Mouse (Mus musculus) lung, postnatal 0 days (tissue): Measurements from ENCODE around the gene Brs3. TPM values are rescaled to one million over a fixed set of nuclear protein-coding genes. Genes with fewer than 3 reads are reported as not detected.

ENCODE experiments used
- ATAC-seq: fragments of 200-750 bp; cut with Nextera tagmentation; 2 replicates; pipeline ENCODE4 v1.8.0; 2017; ENCODE audit warnings: moderate library complexity
- DNase-seq: peaks from one replicate; pipeline ENCODE4 v3.0.0-alpha.2; 2016; ENCODE audit warnings: low spot score
- H3K27ac ChIP-seq: fragments of 300-500 bp; sonication (generic); 2 replicates; pipeline ENCODE4 v1.5.1; 2014; ENCODE audit warnings: antibody characterized with exemption, mild to moderate bottlenecking, low read length, mixed read lengths
- H3K27me3 ChIP-seq: fragments of 300-500 bp; sonication (generic); replicated peaks from 2 replicates; pipeline ENCODE4 v1.6.1; 2014; ENCODE audit warnings: low read length, mixed read lengths; ENCODE audit not compliant: insufficient read depth
- H3K36me3 ChIP-seq: fragments of 300-500 bp; sonication (generic); 2 replicates; pipeline ENCODE4 v1.6.1; 2014; ENCODE audit warnings: low read length, mixed read lengths; ENCODE audit not compliant: insufficient read depth
- H3K4me1 ChIP-seq: fragments of 300-500 bp; sonication (generic); 2 replicates; pipeline ENCODE4 v1.6.1; 2014; ENCODE audit warnings: antibody characterized with exemption, low read depth, low read length, mixed read lengths; ENCODE audit not compliant: insufficient read depth
- H3K4me2 ChIP-seq: fragments of 300-500 bp; sonication (generic); replicated peaks from 2 replicates; pipeline ENCODE4 v1.6.1; 2014; ENCODE audit warnings: low read depth, mild to moderate bottlenecking, low read length, moderate library complexity, mixed read lengths
- H3K4me3 ChIP-seq: fragments of 300-500 bp; sonication (generic); 2 replicates; pipeline ENCODE4 v1.5.1; 2014; ENCODE audit warnings: low read depth, low read length
- H3K9ac ChIP-seq: fragments of 300-500 bp; sonication (generic); replicated peaks from 2 replicates; pipeline ENCODE4 v1.6.1; 2014; ENCODE audit warnings: low read depth, mild to moderate bottlenecking
- H3K9me3 ChIP-seq: fragments of 300-500 bp; sonication (generic); 2 replicates; pipeline ENCODE4 v1.6.1; 2016; ENCODE audit warnings: low read length, mixed read lengths
- CTCF ChIP-seq: IDR thresholded peaks from 2 replicates; pipeline ENCODE4 v1.5.1; 2016; ENCODE audit warnings: antibody characterized with exemption, mild to moderate bottlenecking
- EP300 ChIP-seq: IDR thresholded peaks from 2 replicates; pipeline ENCODE4 v1.6.1; 2016; ENCODE audit warnings: antibody characterized with exemption, mild to moderate bottlenecking, control low read depth
- WGBS: fragments of 180-500 bp; shearing (Covaris S2); extraction: QIAGEN DNeasy Blood & Tissue Kit; methylation state at CpG from one replicate; pipeline ENCODE4 v1.1.7; 2014; 5-methylcytosine and 5-hydroxymethylcytosine counted together
- polyA plus RNA-seq: library from polyadenylated mRNA; unstranded; fragments of >200 nt; fragmentation: Nextera tagmentation; extraction: Ambion mirVana; gene quantifications from 2 replicates; pipeline ENCODE4 v1.2.1, GENCODE M21; 2015

Gene Brs3
- not detected in 2 replicates for polyA plus RNA-seq

DNA sequence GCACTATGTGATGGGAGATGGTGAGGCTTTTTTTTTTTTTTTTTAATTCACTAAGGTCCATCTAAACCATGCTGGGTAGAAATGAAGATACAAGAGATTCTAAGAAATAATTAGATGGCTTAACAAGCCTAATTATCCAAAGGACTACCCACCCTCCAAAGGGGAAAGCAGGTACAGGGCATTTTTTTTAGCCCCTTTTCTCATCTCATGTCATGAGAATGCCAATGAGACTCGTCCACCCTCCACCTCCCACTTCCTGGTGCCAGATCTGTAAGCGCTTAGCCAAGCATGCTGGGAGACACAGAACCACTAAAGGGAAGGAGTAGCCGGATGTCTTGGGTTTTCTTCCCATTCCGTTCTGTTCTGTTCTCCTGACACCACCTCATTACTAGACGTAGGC is at the start of gene Brs3:
Brs3 (plus strand) TSS at position 301 of the 400 bp plus-strand sequence.
- no peak within 1 kb of the TSS for H3K27ac ChIP-seq
- ATAC-seq = no peak
- H3K4me2 ChIP-seq = no peak within 1 kb of the TSS
- H3K9me3 ChIP-seq = no peaks in the 10 kb centered on the region
- no peak within 1 kb of the TSS for H3K9ac ChIP-seq
- no peaks in the 10 kb centered on the region for H3K36me3 ChIP-seq
- WGBS = 72% methylated on average over 5 of the region's 5 CpGs
- no peak for DNase-seq
- H3K4me3 ChIP-seq = no peak within 1 kb of the TSS
- TF ChIP-seq EP300 = no peak
- TF ChIP-seq CTCF = no peak
- no peaks in the 10 kb centered on the region for H3K27me3 ChIP-seq
- no peaks in the 10 kb centered on the region for H3K4me1 ChIP-seq

DNA sequence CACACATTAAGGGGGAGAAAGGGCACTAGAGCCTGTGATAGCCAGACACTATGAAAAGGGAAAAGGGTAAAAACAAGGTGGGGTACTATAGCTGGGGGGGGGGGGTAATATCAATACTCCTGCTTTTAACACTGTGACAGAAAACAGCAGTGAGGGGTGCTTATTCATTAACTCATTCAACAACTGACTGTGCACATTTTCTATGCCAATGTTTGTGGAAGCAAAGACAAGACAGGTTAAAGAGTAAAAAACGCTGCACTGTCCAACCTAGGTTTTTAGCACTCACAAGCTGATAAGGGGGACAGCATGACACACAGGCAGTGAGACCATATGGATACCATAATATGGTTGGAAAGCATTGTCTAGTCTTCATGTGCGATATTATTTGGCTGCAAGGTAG is 30.0 kb upstream of the Brs3 start:
- no peak overlapping the region for H3K9ac ChIP-seq
- no peaks in the 10 kb centered on the region for H3K4me1 ChIP-seq
- H3K4me3 ChIP-seq = no peak overlapping the region
- no peaks in the 10 kb centered on the region for H3K9me3 ChIP-seq
- DNase-seq (no peak), ATAC-seq (no peak)
- H3K27ac ChIP-seq = no peak overlapping the region
- no peaks in the 10 kb centered on the region for H3K27me3 ChIP-seq
- no peaks in the 10 kb centered on the region for H3K36me3 ChIP-seq
- 69% methylated on average over 2 of the region's 2 CpGs for WGBS
- TF ChIP-seq CTCF (no peak), EP300 (no peak)
- H3K4me2 ChIP-seq = no peak overlapping the region

DNA sequence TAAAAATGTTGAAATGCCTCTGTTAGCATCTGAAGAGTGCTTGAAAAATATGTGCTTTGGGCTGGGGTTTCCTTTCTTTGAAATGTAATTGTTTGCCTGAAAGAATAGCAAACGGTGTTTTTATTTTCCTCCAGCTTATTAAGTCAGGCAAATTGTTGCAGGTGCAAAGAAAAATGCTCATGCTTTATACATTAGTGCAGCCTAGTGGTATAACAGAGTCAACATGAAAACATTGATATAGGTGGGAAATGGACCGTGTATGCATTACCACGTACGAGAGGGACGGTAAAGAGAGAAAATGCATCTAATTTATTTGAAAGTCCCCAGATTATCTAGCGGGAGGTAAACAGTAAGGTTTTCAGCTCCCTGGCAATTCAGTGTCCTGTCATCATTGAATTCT is 995 bp downstream of the Brs3 start:
- ATAC-seq (no peak), DNase-seq (no peak)
- H3K27ac ChIP-seq = no peak overlapping the region

DNA sequence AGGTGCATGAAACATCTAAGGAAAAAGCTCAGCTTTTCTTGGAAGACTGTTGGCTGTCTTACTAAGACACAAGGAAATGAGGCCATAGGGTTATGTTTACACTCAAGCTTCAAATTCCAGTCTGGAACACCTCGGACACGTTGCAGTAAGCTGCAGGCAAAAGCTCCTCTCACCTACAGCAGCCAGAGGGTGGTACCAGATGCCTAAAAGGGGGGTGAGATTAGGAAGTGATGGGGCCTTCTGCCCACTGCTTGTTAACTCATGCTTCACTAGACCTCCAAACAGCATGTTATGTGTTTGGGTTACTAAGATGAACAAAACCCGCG is 9.9 kb downstream of the Brs3 start:
- no peak overlapping the region for H3K9ac ChIP-seq
- H3K4me3 ChIP-seq = peak overlapping the region; percentile 51
- DNase-seq (no peak), ATAC-seq (peak; percentile 28)
- peak overlapping the region; percentile 46 for H3K4me2 ChIP-seq
- H3K27ac ChIP-seq = peak overlapping the region; percentile 90
- WGBS = 20% methylated on average over 4 of the region's 4 CpGs
- H3K4me1 ChIP-seq = no peaks in the 10 kb centered on the region
- no peaks in the 10 kb centered on the region for H3K9me3 ChIP-seq
- TF ChIP-seq CTCF = no peak; the same call in 1 of the 2 replicates
- no peak for TF ChIP-seq EP300
- H3K27me3 ChIP-seq = no peaks in the 10 kb centered on the region
- H3K36me3 ChIP-seq = no peaks in the 10 kb centered on the region

More for the DNA sequence above, 995 bp downstream of the Brs3 start:
- Histone ChIP-seq H3K27me3 (no peaks in the 10 kb centered on the region), H3K4me3 (no peak overlapping the region), H3K9me3 (no peaks in the 10 kb centered on the region), H3K4me2 (no peak overlapping the region), H3K4me1 (no peaks in the 10 kb centered on the region), H3K36me3 (no peaks in the 10 kb centered on the region), H3K9ac (no peak overlapping the region)
- WGBS = 75% methylated on average over 6 of the region's 6 CpGs
- TF ChIP-seq CTCF = no peak
- no peak for TF ChIP-seq EP300

DNA sequence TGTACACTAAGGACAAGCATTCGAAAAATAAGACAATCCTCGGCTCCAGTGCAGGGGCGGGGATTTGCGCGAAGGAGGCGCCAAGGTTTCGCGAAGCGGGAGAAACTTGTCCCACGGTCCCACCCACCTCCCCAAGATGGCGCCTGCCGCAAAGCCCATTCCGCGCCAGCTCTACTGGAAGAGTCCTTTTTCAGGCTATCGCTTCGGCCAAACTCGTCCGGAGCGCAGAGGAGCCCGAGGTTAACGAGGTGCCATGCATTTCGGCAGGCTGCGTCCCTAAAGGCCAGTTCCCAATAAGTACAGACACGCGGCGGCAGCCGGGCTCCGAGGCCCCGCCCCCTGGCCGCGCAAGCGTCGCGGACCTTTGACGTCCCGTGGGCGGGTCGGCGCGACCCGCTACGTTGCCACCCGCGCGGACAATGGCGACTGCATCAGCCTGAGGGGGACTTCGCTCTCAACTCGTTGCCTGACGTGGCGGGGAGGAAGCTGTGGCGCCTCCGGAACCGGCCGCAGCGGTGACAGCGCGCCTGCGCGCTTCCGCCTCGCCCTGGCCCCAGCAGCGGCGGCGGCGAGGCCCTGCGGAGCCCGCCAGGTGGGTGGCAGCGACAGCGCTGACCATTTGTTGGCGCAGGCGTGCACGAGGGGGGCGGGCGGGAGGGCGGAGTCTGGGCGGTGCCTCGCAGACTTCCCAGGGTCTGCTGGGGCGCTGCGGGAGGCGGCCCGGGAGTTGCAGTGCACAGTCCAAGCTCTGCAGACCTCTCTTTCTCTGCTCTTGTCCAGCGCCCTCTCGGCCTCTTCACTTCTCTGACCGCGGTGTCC is 10.5 kb downstream of the Brs3 start, which contains the start of gene Htatsf1:
Htatsf1 (plus strand) TSS at position 410 of the 819 bp plus-strand sequence.
- H3K36me3 ChIP-seq = no peaks in the 10 kb centered on the region
- 13% methylated on average over 49 of the region's 85 CpGs for WGBS
- DNase-seq = peak; percentile 82

DNA sequence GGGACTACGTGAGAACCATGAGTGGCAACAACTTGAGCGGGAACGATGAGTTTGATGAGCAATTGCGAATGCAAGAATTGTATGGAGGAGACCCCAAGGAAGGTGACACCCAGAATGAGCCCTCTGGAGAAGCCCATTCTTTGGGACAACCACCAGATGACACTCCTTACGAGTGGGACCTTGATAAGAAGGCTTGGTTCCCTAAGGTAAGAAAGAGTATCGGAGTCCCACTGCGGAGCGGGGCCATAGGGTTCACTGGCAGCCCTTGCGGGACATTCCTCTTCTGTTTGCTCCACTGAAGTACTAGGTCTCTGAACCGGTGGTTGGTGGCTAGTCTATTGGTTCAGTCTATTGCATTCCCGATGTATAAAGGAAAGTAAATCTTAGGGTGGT is 11.1 kb downstream of the Brs3 start:
- peak; percentile 6 for DNase-seq
- no peaks in the 10 kb centered on the region for H3K36me3 ChIP-seq
- peak; percentile 11; the same call in 1 of the 2 replicates for ATAC-seq
- no peaks in the 10 kb centered on the region for H3K9me3 ChIP-seq
- H3K9ac ChIP-seq = 0 out of 2 replicates have a peak overlapping the region, but pooled peaks have one; percentile 12
- H3K4me1 ChIP-seq = no peaks in the 10 kb centered on the region
- H3K4me3 ChIP-seq = peak overlapping the region; percentile 51
- 17% methylated on average over 11 of the region's 11 CpGs for WGBS
- TF ChIP-seq CTCF (no peak), EP300 (no peak)
- peak overlapping the region; percentile 62 for H3K4me2 ChIP-seq
- H3K27me3 ChIP-seq = no peaks in the 10 kb centered on the region
- peak overlapping the region; percentile 90 for H3K27ac ChIP-seq

More for the DNA sequence above, 10.5 kb downstream of the Brs3 start, which contains the start of gene Htatsf1:
- Histone ChIP-seq H3K9ac (peak within 1 kb of the TSS; percentile 32; the same call in 1 of the 2 replicates), H3K4me1 (no peaks in the 10 kb centered on the region), H3K9me3 (no peaks in the 10 kb centered on the region), H3K4me3 (peak within 1 kb of the TSS; percentile 51), H3K27me3 (no peaks in the 10 kb centered on the region), H3K4me2 (peak within 1 kb of the TSS; percentile 62), H3K27ac (peak within 1 kb of the TSS; percentile 90)
- ATAC-seq = peak; percentile 95
- TF ChIP-seq CTCF (no peak), EP300 (no peak)
